Mouse (Mus musculus) B cell, adult 2 months (primary cell): Measurements from ENCODE around the gene 2610507B11Rik.
A peak's percentile ranks its signal among the peaks of the same experiment; 100 is the strongest.

Experiments used
- DNase-seq, 2 experiments: peaks; one replicate each; pipeline ENCODE4 v3.0.0; 2022

Gene 2610507B11Rik

DNA sequence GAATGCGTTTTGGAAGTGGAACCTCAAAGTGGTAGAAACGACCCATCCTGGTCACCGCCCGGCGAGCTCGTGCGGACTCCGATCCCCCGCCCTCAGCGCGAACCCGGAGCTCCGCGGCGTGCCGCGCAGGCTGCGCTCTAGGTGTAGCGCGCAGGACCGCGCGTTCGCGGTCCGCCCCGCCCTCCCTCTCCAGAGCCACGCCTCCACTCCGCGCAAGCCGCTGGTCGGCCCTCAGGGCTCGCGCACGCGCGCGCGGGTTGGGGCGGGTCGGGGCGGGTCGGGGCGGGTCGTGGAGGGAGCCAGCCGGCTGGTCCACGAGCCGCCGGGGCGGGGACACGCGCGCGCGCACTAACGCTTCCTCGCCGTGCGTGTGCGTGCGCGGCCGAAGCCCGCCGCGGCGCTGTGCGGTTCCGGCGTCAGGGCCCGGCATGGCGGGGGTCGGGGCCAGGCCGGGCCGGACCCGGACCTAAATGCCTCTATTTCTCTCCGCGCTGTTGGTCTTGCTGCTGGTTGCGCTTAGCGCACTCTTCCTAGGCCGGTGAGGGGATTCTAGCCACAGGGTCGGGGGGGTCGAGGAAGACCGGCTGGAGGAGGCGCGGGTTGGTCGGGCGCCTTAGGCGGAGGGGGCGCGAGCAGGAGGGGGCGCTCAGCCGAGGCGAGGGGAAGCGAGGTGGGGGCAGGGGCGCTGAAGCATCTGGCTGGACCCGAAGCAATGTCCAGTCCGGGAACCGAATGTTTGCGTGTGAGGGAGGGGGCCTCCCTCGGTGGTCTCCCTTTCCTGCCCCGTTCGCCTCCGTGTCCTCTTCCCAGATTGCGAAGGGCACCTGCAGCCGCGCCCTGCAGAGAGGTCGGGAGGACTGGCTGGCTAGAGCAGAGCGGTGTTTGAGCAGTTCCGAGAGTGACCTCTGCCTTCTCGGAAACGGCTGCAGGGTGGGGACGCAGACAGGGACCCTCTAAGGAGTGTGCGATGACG, at the start of gene 2610507B11Rik:
Gene 2610507B11Rik, plus strand, starts transcription at position 373 of the 973 bp plus-strand sequence.
- DNase-seq = peak; percentile 93 to 95

DNA sequence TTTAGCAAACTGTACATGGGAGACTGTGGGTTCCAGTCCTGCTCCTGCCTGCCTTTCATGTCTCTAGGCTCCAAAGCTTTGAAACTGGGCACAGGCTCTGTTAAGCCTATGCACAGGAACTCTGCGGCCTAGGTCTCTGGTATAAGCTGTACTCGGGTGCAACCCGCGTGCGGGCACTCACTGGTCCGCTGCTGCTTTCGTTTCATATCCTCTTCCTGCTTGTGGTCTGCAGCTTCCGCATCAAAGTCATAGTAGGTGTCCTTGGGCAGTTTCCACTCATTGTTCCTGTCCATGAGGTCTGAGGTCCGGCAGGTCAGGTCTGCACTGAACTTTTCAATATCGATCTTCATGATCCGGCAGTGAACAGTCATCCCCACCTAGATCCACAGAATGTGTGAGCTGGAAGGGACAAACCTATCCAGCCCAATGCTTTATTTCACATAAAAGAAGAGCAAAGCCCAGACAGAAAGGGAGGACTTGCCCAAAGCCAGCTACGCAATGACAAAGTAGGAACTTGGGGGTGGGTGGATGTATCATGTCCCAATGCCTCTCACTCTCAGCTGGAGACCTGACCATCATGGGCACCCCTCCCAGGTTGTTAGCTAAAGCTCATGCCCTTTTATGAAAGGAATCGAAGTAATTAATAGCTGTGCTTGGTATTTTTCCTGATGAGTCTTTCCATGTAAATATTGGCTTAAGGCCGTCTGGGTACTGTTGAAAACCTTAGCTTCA, 48.3 kb upstream of the 2610507B11Rik start:
- DNase-seq = peak; percentile 51 to 58

DNA sequence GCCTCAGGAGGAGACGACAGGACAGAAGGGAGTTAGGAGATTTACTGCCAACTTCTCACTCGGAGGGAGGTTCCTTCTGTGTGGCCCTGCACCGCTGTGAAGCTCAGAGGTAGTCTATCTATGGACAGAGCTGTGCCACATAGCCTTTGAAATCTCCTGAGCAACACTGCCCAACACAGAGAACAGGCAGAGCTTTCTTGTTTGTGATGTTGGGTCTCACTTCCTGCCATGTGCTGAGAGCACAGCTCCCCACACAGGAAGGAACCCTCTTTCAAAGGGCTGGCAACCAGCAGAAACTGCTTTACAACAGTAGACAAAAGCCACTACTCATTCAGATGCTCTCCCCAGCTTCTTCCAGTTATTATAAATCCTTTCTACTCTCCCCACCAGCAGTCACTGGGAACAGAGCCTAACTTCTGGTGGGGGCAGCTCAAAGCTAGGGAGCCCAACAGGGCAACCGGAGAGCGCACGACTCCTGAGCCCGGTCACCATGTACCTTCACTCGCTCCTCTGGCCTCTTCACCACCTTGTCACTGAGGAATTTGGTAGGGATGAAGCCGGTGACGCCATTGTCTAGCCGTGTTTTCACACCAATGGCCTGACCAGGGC, 45.7 kb upstream of the 2610507B11Rik start:
- no peak for DNase-seq

DNA sequence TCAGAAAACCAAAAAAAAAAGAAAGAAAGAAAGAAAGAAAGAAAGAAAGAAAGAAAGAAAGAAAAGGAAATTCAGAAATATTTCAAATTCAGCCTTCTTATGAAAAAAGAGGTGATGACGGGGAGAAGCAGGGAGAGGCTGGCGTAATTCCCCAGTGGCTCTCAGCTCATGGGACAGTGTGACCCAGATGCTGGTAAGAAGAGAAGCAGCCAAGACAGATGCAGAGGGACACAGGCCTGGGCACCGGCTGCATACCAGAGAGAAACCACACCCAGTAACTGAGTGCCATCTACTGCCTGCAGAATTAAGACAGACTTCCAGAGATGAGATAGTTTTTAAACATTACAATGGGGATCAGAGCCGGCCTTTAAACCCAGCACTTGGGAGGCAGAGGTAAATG, 38.0 kb upstream of the 2610507B11Rik start:
- no peak for DNase-seq

DNA sequence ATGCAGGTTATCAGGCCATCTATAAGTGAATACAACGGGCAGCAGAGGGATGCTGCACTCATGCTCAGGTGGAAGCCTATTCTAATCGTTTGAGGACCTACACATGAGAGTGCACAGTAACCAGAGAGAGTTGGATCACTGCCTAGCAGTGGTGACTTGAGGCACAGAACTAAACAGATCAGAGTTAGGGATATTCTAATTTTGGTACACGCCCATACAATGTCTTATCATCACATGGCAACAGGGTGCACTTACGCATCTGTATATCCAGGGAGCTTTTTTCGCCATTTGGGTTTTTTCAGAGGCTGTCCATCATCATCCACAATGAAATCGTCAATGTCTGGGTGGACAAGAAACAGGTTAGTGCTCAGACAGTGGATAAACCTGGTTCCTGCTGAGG, 30.0 kb upstream of the 2610507B11Rik start:
- no peak for DNase-seq

DNA sequence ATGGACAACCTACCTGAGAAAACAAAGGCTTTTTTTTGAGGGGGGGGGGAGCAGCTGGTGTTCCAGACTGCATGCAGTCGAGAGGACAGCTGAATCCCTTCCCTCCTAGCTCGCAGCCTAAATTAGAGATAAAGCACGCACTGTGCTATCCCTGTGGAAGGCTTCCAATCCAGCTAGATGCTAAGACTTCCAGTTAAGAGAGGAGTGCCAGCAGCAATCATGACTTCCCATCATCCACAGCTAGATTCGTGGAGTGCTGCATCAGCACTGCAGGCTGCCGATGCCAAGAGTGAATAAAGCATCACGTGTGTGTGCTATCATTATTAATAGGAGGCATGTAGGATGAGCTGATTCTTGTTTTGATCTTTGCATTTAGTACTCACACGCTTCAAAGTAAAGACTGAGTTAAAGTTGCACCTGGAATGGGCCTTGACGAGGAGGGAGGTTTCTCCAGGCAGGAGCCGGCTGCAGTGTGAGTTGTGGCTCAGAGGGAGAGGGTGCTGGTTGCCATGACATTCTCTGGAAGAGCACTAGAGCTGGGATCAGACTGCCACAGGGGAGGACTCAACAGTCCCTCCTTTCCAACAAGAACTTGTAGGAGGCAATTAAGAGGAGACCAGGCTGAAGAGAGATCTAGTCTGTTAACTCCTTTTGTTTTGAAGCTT, 21.2 kb upstream of the 2610507B11Rik start:
- DNase-seq = no peak

DNA sequence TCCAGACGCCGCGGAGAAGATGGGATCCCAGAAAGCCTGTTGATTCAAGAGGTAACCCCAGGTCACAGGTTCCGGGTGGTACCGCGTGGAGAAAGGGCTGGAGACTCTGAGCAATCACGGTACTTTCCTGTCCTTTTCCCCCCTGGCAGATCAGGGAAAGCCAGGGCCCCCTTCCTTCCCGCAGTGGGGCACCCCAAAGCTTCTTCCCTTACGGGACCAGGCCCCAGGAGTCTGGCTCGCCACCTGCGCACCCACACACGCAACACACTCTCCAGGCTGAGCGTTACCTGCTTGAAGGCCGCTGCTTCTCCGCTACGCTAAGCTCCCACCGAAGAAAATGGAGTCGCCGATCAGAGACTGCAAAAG, 16.3 kb upstream of the 2610507B11Rik start:
- no peak for DNase-seq

DNA sequence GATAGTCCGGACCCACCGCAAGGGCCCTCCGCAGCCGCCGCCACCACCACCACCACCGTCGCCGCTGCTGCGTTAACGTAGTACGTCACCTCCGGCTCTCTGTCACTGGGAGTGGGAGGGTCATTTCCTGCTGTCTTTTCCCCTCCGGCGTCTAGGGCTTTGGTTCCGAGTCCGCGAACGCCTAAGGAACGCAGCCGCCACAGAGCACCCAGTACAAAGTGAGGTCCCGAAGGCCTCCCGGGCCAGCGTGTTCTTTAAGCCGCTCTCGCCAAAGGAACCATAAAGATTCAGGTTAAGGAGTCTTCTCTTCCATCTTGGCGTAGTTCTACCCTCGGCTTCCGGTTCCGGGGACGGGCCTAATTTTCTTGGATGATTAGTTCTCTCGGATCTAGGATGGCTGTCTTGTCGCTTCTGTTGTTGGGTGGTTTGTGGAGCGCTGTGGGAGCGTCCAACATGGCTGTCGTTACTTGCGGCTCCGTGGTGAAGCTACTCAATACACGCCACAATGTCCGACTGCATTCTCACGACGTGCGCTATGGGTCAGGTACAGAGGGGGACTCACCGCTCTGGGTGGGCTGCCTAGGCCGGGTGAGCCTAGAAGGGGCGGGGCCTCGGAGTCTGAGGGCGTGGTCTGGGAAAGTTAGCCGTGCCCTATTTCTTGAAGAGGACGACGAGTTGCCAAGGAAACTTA, 15.8 kb upstream of the 2610507B11Rik start, which contains the start of the genes Sdf2 and Supt6:
Gene Sdf2, plus strand, starts transcription at position 120 of the 691 bp plus-strand sequence.
Gene Supt6, minus strand, starts transcription at position 361 of the 691 bp plus-strand sequence.
- peak; percentile 88 to 89 for DNase-seq

DNA sequence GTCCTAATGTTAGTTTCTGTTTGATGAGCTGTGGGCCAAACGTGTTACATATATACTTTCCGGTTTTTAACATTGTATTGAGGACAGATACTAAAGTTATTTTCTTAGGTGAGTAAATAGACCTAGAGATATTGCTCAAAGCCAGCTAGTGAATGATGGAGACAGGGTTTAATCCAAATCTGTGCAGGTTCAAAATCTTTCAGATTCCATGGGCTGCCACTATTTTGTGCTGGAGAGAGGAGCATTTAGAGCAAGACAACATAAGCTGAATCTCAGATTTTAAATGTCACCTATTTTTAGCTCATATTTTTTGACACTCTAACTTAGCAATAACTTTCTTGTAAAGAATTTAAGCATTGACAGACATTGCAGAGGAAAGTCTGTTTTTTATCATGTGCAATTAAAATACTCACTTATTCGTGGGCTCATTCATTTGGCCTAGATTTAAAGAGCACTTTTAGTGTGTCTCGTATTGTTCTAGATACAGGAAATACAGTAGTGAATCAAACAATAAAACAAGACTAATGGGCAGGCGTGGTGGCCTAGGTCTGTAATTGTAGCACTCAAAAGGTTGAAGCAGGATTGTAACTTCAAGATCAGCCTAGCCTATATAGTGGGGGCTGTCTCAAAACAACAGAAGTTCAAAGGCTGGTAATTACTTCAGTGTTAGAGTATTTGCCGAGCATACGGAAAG, 15.1 kb upstream of the 2610507B11Rik start:
- no peak for DNase-seq

DNA sequence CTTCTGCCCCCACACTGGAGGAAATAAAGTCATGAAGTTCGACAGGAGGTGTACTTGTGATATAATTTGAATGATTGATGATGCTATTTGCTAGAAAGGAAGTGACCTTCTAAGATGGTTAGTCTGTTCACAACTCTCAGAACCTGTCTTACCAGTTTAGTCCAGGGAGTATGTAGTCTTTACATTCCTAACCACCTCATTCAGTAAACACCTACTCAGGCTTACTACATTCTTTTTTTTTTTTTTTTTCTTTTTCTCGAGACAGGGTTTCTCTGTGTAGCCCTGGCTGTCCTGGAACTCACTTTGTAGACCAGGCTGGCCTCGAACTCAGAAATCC, 14.6 kb upstream of the 2610507B11Rik start:
- DNase-seq = no peak

DNA sequence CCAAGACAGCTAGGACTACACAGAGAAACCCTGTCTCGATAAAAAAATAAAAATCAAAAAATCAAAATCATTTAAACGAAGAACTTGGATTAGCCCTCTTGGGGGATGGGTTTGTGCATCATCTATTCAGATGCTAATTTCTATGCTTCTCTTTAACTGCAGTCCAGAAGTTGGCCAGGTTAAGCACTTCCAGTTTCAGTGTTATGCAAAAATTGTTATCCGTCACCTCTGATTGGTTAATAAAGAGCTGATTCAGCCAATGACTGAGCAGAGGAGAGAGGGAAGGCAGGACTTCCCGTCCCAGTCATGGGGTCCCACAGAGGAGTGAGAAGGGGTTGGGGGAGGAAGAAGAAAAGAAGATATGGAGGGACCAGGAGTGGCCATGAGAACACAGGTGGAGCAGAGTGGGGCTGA, 13.8 kb upstream of the 2610507B11Rik start:
- peak; percentile 27 to 33 for DNase-seq

DNA sequence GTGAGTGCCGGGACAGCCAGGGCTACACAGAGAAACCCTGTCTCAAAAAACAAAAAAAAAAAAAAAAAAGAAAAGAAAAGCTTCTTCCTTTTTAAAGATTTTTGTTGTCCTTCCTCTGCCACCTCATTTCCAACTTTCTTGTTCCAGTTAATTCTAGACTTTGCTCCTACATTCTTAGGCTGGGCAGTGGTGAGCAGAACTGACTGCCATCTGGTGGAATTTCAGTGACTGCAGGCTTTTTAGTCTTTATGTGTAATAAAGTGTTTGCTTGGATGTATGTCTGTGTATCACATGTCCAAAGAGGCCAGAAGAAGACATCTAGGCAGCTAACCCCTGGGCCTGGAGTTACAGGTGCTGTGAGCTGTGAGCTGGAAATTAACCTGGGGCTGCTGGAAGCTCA, 4.9 kb upstream of the 2610507B11Rik start:
- no peak for DNase-seq

DNA sequence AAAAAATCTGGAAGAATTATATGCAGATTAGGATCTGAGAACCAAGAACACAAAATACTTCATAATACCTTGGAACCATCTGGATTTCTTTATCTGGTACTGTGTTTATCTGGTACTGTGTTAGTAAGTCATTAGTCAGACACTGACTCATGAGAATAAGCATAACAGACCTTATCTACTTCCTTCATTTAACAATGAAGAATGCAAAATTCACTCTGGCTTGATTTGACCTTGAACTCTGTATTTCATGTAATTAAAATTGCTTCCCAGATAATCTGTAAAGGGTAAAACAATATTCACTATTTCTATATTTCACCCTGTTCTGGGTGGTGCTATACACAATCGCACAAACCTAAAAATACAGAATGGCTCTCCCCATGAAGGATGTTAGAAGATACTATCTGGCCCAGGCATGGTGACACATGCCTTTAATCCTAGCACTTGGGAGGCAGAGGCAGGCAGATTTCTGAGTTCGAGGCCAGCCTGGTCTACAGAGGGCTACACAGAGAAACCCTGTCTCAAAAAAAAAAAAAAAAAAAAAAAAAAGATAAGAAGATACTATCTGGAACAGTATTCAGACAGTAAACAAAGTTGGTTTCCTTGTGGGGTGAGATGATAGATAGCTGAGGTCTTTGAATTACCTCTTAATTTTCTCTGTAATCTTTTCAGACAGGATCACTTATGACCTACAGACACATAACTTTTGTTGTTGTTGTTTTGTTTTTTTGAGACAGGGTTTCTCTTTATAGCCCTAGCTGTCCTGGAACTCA, 878 bp upstream of the 2610507B11Rik start:
- DNase-seq = no peak

DNA sequence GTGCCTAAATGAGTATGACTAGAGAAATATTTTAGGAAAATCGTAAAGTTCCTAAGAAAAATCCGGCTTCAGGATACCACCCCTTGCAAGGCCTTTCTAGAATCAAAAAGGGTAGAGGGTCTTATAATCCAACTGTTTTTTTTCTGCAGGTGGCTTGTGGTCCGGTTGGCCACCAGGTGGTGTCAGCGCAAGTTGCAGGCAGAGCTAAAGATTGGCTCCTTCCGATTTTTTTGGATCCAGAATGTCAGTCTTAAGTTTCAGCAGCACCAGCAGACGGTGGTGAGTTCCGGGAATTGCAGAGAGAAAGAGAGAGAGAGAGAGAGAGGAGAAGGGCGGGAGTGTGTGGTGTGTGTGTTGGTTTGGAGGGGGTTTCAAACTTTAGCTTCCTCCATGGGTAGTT, 998 bp downstream of the 2610507B11Rik start:
- peak; percentile 64 to 71 for DNase-seq

DNA sequence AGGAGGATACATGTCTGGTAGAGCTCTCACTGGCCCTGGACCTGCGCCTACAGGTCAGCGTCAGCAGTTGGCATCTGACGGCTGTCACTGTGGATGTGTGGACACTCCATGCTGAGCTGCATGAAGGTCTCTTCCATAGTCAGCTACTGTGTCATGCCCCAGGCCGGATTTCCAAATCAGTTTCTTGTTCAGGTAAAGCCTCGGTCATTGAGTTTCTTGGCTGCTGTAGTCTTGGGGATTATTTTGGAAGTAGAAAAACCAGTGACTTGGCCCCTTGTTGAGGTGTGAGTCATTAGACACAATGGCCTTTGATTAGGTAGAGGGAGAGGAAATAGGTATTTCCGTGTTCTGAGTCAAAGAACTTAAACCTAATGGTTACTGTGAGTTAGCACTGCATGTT, 4.0 kb downstream of the 2610507B11Rik start:
- DNase-seq = no peak

DNA sequence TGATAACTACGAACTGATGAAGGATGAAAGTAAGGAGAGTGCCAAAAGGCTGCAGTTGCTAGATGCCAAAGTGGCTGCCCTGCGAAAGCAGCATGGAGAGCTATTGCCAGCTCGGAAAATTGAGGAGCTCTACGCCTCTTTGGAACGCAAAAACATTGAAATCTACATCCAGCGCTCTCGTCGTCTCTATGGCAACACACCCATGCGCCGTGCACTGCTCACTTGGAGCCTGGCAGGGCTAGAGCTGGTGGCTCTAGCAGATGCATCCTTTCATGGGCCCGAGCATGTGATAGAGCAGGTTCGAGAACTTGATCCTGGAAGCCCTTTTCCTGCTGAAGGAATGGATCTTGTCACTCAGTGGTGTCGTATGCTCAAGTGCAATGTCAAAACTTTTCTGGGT, 10.4 kb downstream of the 2610507B11Rik start:
- DNase-seq = no peak

DNA sequence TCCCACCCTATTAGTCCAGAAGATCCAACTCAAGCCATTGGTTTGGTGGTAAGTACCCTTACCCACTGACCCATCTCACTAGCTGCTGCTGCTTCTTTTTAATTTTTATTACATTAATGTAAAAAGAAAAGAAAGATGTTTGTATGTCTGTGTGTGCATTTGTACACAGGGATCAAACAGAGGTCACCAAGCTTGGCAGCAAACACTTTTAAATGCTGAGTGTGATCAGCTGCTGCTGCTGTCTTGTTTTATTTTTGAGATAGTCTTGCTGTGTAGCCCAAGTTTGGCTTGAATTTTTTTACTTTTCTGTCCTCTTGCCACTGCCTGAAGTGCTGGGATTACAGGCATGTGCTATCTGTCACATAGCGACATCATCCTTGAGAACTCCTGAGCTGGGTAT, 14.0 kb downstream of the 2610507B11Rik start:
- DNase-seq = no peak

DNA sequence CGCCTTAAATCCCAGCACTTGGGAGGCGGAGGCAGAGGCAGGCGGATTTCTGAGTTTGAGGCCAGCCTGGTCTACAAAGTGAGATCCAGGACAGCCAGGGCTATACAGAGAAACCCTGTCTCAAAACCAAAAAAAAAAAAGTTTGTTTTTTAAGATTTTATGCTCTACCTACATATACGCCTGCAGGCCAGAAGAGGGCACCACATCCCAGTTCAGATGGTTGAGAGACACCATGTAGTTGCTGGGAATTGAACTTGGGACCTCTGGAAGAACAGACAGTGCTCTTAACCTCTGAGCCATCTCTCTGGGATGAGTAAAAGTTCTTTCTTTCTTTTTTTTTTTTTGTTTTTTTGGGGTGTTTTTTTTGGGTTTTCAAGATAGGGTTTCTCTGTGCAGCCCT, 14.6 kb downstream of the 2610507B11Rik start:
- DNase-seq = peak; percentile 28 to 45

DNA sequence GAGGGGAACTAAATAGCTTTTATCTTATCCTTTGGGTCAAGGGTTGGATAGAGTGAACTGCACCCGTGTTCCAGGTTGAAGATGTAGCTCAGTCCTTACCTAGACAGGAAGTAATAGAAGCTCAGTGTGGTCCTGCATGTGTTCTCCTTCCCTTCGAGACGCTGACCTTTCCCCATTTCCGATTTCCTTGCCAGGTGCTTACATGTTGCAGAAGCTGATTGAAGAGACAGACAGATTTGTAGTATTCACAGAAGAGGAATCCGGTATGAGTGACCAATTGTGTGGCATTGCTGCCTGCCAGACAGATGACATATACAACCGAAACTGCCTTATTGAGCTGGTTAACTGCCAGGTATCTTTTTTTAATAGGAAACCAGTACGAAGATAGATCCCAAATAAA, 17.3 kb downstream of the 2610507B11Rik start:
- DNase-seq = no peak

DNA sequence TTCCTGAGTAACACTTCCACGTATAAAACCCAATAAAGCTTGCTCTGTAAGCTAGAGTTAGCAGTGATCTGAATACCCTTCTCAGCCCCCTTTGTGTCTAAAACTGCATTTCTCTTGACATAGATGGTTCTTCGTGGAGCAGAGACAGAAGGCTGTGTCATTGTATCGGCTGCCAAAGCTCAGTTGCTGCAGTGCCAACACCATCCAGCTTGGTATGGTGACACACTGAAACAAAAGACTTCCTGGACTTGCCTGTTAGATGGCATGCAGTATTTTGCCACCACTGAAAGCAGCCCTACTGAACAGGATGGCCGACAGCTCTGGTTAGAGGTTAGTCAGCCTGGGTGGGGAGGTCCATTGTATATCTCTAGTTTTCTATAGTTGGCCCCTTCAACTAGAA, 18.0 kb downstream of the 2610507B11Rik start:
- no peak for DNase-seq
